Mouse (Mus musculus): ENCODE data around the gene Ppia.
"Not testable (repeated sequence)": the region's sequence is repeated elsewhere in the genome, so short reads cannot be mapped to it uniquely, and the experiment has no call there.

Gene Ppia

DNA sequence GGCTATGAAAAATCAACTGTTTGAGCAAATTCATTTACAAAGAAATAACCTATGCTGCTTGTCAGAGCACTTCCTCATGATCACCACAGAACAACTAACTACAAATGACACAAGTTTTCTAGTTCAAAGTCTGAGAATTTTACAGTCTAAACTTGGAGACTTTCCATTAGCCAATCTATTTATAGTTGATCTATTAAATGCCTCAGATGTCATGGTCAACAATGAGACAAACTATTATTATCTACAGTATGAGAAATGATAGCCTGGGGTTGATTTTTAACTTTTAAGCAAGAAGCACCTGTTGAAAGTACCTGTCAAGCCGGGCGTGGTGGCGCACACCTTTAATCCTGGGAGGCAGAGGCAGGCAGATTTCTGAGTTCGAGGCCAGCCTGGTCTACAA is 27.3 kb downstream of the Ppia start:
- DNase-seq (ENCODE audit: low read depth) = no peak

DNA sequence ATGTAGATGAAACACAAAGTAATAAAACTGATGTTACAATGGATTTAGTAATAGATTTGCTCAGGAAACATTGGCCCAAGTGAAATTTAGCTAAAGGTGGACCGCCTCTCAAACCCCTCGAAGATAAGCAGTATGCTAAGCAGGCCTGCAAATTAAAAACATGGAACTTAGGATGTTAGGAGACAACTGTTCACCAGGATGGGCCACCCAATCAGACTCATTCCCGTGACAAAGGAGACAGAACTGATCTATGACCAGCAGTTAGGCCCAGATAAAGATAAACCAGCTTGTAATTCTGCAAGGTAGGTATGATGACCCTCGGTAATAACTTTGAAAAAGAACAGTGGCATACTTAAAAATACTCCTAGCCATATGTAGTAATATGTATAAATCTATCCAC is 27.9 kb downstream of the Ppia start:
- DNase-seq (ENCODE audit: low read depth) = no peak

DNA sequence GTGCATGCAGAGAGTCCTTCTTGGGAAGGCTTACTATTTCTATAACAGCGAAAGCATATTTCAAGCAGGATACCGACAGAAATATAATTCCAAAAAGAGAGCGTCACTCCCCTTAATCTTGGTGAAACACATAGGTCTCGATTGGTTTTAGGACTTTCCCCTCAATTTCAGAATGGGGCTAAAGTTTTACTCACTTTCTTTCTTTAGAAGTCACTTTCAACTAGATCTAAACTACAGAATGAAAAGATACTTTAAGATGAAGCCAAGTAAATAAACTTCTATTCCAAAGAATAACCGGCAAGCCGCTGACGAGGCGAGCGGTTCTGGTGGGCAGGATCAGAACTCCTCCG is 28.5 kb downstream of the Ppia start:
- DNase-seq (ENCODE audit: low read depth) = no peak

DNA sequence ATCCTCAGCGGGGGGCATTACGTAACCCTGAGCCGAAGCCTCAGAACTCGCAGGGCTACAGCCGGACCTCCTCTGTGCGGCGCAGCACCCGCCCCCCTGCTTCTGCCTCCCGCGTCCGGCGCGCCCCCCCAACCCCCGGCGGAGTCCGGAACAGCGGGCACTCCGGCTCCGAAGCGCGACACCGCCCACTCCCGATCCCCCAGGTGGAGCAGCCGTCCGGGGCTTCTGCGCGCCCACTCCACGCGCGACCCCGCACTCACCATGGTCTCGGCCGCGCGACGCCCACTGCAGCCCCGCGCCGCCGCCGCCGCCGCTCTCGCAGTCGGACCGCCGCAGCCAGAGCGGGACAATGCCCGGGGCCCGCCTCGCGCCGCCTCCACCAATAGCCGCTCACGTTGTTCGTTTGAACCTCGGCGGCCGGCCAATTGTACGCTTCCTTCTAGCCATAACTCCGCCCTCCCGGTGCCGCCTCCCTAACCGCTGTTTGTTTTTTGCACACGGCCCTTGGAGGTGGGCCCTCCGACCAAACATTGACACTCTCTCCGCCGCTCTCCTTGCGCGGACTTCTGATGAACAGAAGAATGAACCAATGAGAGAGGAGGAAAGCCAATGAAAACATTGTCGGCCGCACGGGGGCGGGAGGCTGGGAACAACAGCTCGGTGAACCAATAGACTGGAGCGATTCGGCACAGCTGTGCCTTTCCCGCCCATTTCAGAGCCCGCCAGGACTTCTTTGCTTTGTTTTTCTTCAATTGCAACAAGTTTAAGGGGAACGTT is 29.0 kb downstream of the Ppia start, which contains the start of gene H2afv:
Gene H2afv, minus strand, starts transcription at position 367 of the 777 bp plus-strand sequence.
- DNase-seq (ENCODE audit: low read depth) = peak; percentile 100

DNA sequence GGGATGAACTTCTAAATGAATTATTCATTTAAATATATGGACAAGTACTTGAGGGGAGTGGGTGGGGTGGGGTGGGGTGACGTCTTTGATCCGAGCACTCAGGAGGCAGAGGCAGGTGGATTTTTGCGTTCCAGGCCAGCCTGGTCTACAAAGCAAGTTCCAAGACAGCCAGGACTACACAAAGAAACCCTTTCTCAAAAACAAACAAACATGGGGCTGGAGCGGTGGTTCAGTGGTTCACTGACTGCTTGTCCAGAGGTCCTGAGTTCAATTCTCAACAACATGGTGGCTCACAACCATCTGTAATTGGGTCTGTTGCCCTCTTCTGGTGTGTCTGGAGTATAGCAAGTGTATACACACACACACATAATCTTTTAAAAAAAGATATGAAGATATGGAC is 30.2 kb downstream of the Ppia start:
- no peak for DNase-seq (ENCODE audit: low read depth)

DNA sequence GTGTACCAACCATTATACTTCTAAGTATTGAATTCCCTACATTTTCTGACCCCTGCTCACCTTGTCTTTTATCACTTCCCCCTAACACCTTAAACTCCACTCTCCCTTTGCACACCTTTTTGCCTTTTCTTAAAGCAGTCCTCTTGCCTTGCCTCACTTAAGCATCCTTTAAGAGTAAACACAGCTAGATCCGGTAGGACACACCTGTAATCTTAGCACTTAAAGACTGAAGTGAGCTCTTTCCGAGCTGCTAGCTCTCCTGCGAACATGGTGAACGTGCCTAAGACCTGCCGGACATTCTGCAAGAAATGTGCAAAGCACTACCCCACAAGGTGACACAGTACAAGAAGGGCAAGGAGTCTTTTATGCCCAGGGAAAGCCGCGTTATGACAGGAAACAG is 30.7 kb downstream of the Ppia start:
- no peak for DNase-seq (ENCODE audit: low read depth)

DNA sequence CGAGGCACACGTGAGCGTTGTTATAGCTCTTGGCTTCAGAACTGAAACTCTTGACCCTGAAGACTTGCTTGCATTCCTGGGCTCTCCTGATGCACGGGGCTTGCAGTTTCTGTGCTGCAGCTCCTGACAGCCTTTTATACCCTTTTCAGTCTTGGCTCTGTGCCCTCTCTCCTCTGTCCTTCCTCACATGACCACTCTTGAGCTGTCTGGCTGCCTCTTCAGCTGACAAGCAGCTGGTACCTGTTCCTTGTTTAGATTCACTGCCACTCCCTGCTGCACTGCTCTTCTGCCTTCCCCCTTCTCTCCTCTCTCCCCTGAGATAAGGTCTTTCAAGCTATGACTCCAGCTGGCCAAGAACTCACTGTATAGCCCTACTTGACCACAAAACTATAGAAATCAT is 32.2 kb downstream of the Ppia start:
- no peak for DNase-seq (ENCODE audit: low read depth)

DNA sequence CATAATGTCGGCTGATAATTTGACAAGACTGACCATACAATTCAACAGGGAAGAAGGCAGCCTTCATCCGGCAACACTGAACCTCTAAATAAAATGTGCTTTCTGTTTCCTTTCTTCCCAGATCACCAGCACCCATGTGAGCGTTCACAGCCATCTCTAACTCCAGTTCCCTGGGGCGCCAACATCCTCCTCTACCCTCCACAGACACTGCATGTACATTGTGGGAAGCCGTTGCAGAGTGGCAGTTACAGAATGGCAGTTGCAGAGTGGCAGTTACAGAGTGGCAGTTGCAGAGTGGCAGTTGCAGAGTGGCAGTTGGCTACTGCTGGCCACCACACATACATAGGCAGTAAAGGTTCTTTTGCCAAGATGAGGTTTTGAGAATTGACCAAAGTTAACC is 32.9 kb downstream of the Ppia start:
- not testable (repeated sequence) for DNase-seq (ENCODE audit: low read depth)

DNA sequence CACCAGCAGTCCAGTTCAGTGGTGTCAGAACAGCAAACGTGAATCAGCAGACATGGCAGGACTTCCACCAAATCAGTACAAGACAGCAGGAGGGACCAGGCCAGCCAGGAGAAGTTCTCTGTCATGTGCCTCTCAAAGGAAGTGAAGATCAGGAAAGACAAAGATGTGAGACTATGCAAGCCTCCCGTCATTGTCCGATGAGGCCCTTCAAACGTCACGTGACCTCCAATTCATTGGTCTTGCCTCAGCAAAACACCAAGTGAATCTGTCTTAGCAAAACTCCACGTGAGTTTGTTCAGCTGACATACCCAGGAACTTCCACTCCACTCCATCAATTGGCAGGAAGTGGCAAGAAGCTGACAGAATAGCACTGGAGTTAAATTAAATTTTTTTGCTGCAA is 40.8 kb downstream of the Ppia start:
- no peak for DNase-seq (ENCODE audit: low read depth)

DNA sequence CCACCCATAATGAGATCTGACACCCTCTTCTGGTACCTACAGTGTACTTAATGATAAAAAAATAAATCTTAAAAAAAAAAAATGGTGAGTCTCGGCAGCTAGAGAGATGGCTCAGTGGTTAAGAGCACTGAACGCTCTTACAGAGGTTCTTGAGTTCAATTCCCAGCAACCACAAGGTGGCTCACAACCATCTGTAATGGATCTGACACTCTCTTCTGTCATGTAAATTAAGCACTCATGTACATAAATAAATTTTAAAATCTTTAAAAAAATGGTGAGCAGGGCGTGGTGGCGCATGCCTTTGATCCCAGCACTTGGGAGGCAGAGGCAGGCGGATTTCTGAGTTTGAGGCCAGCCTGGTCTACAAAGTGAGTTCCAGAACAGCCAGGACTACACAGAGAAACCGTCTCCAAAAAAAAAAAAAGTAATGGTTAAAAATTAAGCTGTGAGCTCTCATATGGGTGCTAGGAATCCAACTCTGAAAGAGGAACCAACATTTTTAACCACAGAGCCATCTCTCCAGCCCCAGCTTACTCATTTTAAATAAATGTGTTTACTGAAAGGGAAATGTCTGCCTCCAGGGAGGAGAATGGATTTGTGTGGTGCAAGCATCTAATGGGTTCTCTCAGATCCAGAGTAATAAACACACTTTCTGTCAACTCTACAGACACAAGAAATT is 48.1 kb downstream of the Ppia start:
- no peak for DNase-seq (ENCODE audit: low read depth)

DNA sequence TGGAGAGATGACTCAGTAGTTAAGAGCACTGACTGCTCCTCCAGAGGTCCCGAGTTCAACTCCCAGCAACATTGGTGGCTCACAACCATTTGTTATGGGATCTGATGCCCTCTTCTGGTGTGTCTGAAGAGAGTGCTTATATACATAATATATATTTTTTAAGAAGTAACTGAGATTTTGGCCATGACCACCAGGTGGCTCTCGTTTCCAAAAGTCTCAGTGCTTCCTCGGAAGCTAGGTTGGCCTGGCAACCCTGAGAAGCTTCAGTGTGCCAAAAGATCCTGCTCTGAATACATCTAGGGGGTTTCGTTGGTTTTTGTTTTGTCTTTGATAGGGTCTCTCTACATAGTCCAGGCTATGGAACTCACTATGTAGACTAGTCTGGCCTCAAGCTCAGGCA is 49.9 kb downstream of the Ppia start:
- DNase-seq (ENCODE audit: low read depth) = peak; percentile 92

DNA sequence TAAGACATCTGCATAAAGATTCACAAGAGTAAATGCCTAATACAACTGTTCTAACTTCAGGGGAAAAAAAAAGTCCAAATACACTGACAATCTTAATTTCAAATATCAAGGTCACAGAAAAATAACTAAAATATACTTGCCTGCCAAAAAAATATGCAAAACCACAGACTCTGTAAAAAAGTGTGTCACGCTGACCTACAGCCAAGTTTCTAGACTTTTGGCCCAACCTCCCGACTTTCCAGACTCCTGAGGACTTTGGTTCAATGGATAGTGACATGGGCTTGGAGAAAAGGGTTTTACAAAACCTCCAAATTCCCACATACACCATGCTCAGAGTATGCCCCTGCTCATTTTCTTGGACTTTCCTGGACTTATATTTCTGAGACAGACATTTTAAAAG is 53.3 kb downstream of the Ppia start:
- DNase-seq (ENCODE audit: low read depth) = peak; percentile 56
